Mouse (Mus musculus) macrophage (primary cell): Measurements from ENCODE around the gene Ubr3. TPM values are rescaled to one million over a fixed set of nuclear protein-coding genes. Genes with fewer than 3 reads are reported as not detected.

Experiments
- H3K27ac ChIP-seq: fragments of 350-480 bp; formaldehyde crosslinking; 2 replicates; pipeline ENCODE4 v1.9.0; 2021
- H3K36me3 ChIP-seq: fragments of 350-480 bp; formaldehyde crosslinking; 2 replicates; pipeline ENCODE4 v1.9.0; 2021; ENCODE audit errors: inconsistent target
- H3K4me3 ChIP-seq: fragments of 350-480 bp; formaldehyde crosslinking; 2 replicates; pipeline ENCODE4 v1.9.0; 2021; ENCODE audit errors: inconsistent target
- H3K79me2 ChIP-seq: fragments of 350-480 bp; formaldehyde crosslinking; 2 replicates; pipeline ENCODE4 v1.9.0; 2021; ENCODE audit errors: inconsistent target
- WGBS: methylation state at CpG from one replicate; pipeline ENCODE4 v1.1.7; 2026; ENCODE audit warnings: inconsistent platforms; ENCODE audit not compliant: missing documents; 5-methylcytosine and 5-hydroxymethylcytosine counted together
- polyA plus RNA-seq: library from polyadenylated mRNA; stranded (reverse); fragments of 250-400 nt; gene quantifications from 3 replicates; pipeline ENCODE4 v1.2.4, GENCODE M21; 2018; ENCODE audit warnings: inconsistent platforms

Gene Ubr3
- polyA plus RNA-seq, 1 experiment from 2014 or later = 30.6 TPM

DNA sequence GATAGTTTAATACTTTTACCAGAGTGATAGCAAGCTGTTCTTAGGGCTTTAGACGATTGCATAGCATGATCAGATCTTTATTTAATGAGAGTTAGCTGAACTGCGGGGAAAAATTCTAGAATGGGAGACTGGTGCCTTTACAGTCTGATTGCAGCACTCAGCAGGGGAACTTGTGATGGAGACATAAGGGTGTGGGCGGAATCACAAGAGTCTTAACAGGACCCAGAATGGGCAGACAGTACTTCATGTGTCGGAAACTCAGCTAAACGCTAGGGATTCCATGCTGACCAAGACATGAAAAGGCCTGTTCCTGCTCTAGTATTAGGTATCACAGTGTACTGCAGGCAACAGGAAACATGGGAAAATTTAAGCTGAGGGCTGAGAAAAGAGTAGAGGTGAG lies 128.7 kb downstream of the Ubr3 start:
- 96% methylated on average over 5 of the region's 5 CpGs for WGBS
- H3K79me2 ChIP-seq = no peaks in the 10 kb centered on the region
- no peak overlapping the region for H3K4me3 ChIP-seq
- H3K27ac ChIP-seq = no peak overlapping the region
- peaks cover 28% of the 10 kb centered on the region for H3K36me3 ChIP-seq

DNA sequence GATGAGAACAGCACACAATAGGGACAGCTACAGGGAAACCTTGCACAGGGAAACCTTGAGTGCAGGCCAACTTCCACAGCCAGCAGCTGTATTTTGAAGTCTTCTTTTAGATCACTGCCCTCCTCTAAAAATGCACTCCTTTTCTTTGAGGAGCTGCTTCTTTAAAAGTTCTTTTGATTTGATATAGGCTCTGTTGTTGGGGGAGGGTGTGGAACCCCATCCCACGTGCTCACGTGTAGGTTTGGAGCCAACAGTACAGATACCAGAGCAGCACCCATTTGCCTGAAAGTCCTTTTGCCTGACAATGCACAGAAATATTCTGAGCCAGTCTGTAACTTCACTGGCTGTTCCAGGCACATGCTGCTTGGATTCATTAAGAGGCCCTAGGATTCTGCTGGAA lies 134.4 kb downstream of the Ubr3 start:
- Histone ChIP-seq H3K79me2 (no peaks in the 10 kb centered on the region), H3K36me3 (no peaks in the 10 kb centered on the region), H3K27ac (no peak overlapping the region), H3K4me3 (no peak overlapping the region)
- WGBS = 100% methylated on average over 2 of the region's 2 CpGs

DNA sequence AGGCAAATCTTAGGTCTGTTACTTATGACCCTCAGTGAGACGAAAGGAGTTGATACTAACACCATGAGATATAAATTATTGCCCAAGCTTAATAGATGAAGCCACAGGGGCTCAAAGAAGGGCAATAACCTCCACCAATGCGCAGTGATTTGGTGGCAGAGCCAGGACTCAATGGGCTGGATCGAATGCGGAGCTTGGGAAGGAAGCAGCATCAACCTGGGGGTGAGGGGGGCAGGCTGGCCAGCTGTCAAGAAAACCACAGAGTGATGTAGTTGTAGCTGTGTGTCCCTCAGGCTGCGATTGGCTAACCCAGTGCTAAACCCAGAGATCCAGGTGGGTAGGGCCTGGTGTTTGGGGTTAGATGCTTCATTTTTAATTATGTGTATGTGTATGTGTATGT lies 137.8 kb downstream of the Ubr3 start:
- Histone ChIP-seq H3K79me2 (no peaks in the 10 kb centered on the region), H3K4me3 (no peak overlapping the region), H3K27ac (no peak overlapping the region), H3K36me3 (no peaks in the 10 kb centered on the region)
- 64% methylated on average over 5 of the region's 5 CpGs for WGBS

DNA sequence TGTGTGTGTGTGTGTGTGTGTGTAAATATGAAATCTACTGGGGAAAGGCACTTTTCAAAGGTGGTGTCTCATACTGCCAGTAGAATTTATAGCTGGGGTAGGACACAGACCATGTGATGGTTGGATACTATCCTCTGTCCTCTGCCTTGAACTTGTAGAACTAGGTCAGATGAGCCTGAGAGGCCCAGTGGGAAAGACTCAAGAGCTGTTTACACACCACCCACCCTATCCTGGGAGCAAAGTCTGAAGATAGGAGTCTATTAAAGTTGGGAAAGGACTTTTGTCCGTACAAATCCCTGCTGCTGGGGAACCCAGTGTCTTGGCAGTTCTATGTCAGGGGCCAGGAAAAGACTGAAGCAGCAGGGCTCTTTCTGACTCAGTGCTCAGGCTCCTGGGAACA lies 138.3 kb downstream of the Ubr3 start:
- H3K79me2 ChIP-seq = no peaks in the 10 kb centered on the region
- 92% methylated on average over 1 of the region's 1 CpGs for WGBS
- H3K36me3 ChIP-seq = no peaks in the 10 kb centered on the region
- no peak overlapping the region for H3K27ac ChIP-seq
- H3K4me3 ChIP-seq = no peak overlapping the region

DNA sequence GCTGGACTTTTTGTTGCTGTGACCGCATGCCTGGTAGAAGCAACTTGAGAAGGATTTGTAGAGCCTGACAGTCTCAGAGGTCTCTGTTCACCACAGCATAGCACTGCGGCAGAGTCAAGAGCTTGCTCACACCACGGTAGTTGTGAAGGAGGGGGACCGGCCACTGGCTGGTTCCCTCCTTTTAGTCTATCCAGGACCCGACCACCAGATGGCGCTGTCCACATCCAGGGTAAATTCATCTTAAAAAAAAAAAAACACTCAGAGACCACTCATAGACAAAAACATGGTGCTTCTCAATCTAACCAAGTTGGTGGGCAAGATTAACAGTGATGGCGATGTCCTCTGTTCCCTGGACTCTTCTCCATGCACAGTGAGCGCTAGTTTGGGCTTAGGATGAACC lies 140.2 kb downstream of the Ubr3 start:
- 55% methylated on average over 8 of the region's 8 CpGs for WGBS
- H3K79me2 ChIP-seq = no peaks in the 10 kb centered on the region
- H3K4me3 ChIP-seq = no peak overlapping the region
- no peak overlapping the region for H3K27ac ChIP-seq
- no peaks in the 10 kb centered on the region for H3K36me3 ChIP-seq

DNA sequence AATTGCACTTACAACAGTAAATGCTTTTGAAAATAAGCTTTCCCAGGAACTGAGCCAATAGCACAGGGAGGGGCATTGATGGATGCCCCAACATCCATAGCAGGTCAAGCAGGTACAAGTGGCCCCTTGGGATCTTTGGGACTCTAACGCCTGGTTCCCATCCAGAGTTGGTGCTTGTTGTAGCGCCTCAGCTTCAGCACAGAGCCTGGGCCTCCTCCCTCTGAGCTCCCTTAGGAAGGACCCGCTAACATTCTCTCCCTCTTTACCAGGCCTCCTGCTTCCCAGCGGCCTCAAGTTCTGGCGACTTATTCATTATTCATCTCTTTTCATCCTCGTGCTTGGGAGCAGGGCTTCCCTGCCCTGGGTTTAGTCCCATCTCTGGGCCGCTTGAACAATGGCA lies 141.7 kb downstream of the Ubr3 start, which contains the start of gene Myo3b:
Gene Myo3b (plus strand): TSS at position 375 of the 400 bp plus-strand sequence.
- Histone ChIP-seq H3K36me3 (no peaks in the 10 kb centered on the region), H3K4me3 (no peak within 1 kb of the TSS), H3K27ac (no peak within 1 kb of the TSS), H3K79me2 (no peaks in the 10 kb centered on the region)
- 73% methylated on average over 7 of the region's 7 CpGs for WGBS

DNA sequence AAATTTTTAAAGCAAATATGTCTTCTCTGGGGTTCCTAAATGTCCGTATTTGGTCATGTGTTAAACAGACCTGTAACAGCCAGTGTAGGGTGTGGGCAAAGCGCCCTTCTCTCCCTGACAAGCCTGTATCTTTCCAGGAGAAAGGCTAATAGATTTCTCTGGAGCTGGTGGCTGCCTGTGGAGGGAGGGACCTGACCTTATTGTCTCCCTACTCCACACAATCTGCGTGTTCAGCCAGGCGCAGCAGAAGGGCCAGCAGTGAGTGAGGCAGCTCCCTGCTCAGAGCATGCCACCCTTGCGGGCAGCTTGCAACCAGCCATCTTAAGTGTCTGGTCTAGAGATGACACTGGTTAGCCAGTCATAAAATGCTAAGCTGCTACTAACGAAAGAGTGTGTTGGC lies 147.4 kb downstream of the Ubr3 start:
- Histone ChIP-seq H3K36me3 (no peaks in the 10 kb centered on the region), H3K4me3 (no peak overlapping the region), H3K79me2 (no peaks in the 10 kb centered on the region), H3K27ac (no peak overlapping the region)
- 81% methylated on average over 6 of the region's 6 CpGs for WGBS

DNA sequence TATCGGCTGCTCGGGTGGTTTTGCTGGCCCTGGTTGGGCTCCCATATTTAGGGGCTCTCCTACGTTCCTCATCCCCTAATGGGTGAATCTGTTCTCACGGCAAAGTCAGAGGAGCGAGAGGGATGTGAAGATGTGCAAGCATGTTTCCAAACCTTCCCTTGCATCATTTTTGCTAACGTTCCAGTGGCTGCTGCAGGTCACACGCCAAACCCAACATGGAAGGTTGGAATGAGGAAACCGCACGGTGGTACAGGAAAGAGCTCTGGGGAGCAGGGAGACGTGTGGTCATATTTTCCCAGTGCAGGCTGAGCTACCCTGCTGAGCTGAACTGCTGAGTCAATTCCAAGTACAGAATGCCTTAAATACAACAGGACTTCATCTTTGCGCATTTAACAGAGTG lies 150.8 kb downstream of the Ubr3 start:
- H3K27ac ChIP-seq = no peak overlapping the region
- WGBS = 28% methylated on average over 11 of the region's 11 CpGs
- no peaks in the 10 kb centered on the region for H3K79me2 ChIP-seq
- no peak overlapping the region for H3K4me3 ChIP-seq
- no peaks in the 10 kb centered on the region for H3K36me3 ChIP-seq

DNA sequence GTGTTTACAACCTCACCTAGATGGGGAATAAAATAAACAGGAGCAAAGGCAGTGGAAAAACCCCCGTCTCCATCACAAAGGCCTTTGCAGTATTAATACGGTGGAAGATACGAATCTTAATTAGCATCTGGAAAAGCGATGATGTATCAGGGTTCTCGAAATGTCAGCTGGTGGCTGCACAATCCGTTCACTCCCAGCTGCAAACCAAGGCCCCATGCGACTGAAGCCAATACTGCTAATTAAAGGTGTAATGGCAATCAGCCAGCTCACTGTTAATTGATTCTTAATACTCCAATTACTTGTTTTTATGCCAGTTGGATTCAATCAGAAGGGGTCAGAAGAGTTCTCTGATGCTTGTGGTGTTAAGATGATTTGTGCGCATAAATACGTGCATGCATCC lies 156.8 kb downstream of the Ubr3 start:
- Histone ChIP-seq H3K79me2 (no peaks in the 10 kb centered on the region), H3K4me3 (no peak overlapping the region), H3K36me3 (no peaks in the 10 kb centered on the region), H3K27ac (no peak overlapping the region)
- 96% methylated on average over 9 of the region's 9 CpGs for WGBS

DNA sequence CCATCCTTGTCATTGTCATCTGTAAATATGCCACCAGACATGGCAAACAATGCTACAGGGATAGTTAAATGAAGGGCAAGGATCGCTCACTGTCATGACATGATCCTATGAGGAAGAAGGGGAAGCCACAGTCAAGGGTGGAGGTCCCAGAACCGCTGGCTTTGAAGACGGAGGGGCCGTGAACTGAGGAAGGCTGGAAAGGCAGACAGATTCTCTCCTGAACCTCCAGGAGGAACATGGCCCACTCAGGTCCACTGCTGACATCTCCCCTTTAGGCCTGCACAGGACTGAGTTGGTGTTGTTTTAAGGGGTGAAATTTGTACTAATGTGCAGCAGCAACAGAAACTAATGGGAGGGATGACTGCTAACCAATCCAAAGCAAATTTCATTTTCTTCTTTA lies 161.2 kb downstream of the Ubr3 start:
- Histone ChIP-seq H3K36me3 (no peaks in the 10 kb centered on the region), H3K27ac (no peak overlapping the region), H3K4me3 (no peak overlapping the region), H3K79me2 (no peaks in the 10 kb centered on the region)
- WGBS = 94% methylated on average over 4 of the region's 4 CpGs

DNA sequence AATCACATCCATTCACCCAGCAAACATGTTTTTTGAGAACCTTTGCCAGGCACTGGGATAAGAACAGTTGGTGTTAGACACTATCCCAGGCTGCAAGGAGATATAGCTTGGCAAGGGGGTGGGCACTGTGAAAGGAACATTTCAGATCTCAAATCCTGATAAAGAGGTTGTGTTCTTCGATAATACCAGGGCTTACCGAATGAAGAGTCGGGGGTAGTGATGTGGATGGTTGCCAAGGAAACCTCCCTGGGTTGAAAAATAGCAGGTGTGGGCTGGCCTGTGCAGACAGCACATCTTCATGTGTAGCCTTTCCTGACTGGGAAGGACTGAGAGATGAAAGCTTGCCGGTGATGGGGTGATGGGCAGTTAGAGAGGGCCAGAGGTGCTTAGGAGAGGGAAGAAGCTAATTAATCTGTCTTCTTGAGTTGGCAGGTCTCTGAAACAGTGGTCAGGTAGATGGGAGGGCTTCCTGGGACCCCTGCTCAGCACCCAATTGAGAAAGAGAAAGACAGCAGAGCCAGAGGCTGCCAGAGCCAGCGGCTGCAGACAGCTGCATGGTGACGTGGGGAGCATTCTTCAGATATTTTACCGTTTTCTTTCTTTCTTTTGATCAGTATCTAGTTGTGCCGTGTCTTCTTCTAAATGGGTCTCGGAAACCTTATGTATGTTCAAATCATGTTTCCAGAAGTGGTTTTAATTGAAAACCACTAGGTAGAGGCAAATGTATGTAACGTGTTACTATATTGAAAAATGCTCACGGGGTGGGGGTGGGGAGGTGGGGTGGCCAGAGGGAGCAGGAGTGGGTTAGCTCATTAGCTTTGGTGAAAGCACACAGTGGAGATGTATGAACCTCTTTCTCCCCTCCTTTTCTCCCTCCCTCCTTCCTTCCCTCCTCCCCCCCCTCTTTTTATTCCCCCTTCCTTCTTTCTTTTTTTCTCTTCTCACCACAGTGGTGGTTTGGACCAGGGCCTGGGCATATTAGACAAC lies 163.6 kb downstream of the Ubr3 start:
- Histone ChIP-seq H3K27ac (no peak overlapping the region), H3K36me3 (no peaks in the 10 kb centered on the region), H3K79me2 (no peaks in the 10 kb centered on the region), H3K4me3 (no peak overlapping the region)
- WGBS = 77% methylated on average over 11 of the region's 11 CpGs

DNA sequence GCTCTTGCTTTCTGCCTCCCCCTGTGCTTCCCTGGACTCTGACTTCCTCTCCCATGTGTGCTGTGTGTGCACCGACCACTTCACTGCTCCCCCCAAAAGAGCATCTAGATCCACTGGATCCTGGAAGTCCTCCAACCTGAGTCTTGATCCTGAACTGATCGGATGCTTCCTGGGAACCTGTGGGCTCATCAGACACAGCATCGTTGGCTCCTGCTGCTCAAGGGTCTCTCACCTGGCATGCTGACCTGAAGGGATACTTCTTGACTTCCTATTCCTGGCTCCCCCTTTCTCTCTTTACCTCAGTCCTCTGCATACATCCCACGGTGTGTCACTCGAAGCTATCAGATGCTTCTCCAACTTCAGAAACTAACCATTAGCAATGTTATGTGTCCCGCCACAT lies 168.1 kb downstream of the Ubr3 start:
- Histone ChIP-seq H3K79me2 (no peaks in the 10 kb centered on the region), H3K36me3 (no peaks in the 10 kb centered on the region), H3K27ac (no peak overlapping the region), H3K4me3 (no peak overlapping the region)
- 79% methylated on average over 6 of the region's 6 CpGs for WGBS

DNA sequence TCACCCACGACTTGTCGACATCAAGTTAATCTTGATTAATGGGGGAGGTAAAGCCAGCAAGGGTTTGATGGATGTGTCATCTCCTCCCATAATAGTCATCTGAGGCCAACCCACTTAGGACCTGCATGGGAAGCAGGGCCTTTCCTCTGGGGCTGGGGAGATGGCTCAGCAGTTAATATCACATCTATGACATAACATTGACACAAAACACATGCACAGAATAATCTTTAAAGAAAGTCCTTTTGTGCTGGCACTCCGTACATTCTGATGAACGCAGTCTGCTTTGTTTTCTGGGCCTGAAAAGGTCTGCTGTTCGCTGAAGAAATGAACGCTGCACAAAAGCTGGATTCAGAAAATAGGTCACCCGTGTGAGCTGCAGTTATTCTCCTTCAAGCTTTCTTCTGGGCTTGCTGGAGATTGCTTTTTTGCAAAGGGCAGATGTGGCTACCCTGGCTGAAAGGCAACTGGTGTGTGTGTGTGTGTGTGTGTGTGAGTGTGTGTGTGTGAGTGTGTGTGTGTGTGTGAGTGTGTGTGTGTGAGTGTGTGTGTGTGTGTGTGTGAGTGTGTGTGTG lies 168.8 kb downstream of the Ubr3 start:
- no peaks in the 10 kb centered on the region for H3K36me3 ChIP-seq
- 89% methylated on average over 7 of the region's 7 CpGs for WGBS
- H3K79me2 ChIP-seq = no peaks in the 10 kb centered on the region
- no peak overlapping the region for H3K27ac ChIP-seq
- H3K4me3 ChIP-seq = no peak overlapping the region

DNA sequence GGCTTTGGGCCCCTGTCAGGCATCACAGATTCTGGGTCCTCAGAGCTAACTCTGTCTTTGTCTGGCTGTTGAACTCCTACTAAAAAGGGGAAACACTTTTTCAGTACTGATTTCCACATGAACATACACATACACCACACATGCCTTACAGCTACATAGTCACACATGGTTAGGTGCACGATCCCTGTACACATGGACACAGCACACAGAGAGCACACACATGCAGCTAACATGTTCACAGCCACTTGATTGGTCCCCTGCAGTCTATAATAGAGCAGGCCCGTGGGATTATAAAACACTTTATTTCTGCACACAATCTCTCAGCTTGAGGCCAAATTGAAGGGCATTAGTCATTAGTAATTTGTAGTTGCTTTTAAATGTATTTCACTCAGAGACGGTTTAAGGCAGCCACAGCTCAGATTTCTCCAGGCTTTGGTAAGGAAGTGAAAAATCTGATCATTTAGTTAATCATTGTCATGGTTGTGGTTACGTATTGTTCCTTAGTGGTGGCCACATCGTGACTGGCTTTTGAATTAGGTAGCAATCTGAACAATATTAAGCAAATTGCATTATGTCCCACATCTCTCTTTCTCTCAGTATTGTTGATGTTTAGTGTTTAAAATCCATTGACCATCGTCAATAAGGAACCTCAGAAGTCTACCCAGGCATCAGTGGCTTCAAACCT lies 169.4 kb downstream of the Ubr3 start:
- Histone ChIP-seq H3K79me2 (no peaks in the 10 kb centered on the region), H3K36me3 (no peaks in the 10 kb centered on the region), H3K4me3 (no peak overlapping the region), H3K27ac (no peak overlapping the region)
- WGBS = 66% methylated on average over 6 of the region's 6 CpGs

DNA sequence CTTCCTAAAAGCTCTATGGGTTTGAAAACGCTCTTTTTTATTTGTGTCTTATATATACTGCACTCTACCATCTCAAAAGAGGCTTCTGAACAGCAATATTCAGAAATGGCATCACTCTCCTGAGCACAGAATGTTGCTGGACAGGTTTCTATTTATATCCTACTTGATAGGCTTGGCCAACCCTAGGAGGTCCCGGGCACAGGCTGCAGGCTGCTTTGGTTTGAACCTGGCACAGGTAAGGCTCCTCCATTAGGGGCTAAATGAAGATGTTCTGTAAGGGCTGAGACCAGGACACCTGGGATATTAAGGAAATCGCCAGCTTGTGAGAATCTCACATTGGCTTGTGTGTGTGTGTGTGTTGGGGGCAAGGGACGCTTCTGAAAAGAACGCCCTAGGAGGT lies 172.8 kb downstream of the Ubr3 start:
- Histone ChIP-seq H3K36me3 (no peaks in the 10 kb centered on the region), H3K27ac (no peak overlapping the region), H3K79me2 (no peaks in the 10 kb centered on the region), H3K4me3 (no peak overlapping the region)
- 97% methylated on average over 5 of the region's 5 CpGs for WGBS
